9 mouse cellular contexts compared by ENCODE assay signal in the genomic region with DNA sequence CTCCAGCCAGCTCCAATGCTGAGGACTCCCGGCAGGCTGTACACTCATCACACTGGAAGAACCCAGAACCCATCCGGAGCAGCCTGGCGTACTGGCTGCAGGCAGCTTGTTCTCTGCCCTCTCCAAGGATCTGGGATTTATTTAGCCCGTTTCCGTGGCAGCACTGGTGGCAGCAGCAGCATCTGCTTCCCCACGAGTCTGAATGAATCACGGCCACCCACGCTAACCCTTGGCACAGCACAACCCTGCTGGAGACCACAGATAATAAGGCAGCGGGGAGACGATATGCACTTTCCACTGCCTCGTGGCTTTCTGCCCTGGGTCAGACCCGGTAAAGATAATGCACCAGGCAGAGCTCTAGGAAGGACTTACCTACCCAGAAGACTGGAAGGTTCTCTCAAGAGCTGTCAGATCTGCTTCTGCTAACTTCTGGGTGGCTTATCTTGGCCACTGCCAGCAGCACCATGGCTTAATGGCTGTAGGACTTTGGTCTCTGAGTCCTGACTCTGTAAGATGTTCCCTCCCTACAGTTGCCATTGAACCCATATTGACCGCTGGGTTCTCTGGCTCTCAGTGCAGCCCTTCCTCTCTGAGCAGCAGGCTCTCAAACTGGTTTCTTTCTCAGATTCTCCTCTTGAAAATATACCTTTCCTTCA.
DNase-seq lines count a peak whose midpoint lies in the region; ATAC-seq and TF ChIP-seq lines count a peak whose summit lies in the region.
"Had no signal": no experiment of that assay in that cellular context is flagged by ENCODE, and none has a peak within 500 bp of the region (broad histone marks: within the 10 kb centered on the region; RNA-seq: fewer than 3 reads in every experiment).

No protein-coding gene starts in this region.

- no peaks in the 10 kb centered on the region for H3K9me3 ChIP-seq in stomach, postnatal 0 days (ENCODE audit: control insufficient read depth, low read length)
- 0 out of 2 replicates have a peak, but pooled peaks cover 3% of the 10 kb centered on the region for H3K9me3 ChIP-seq in kidney, embryonic 15.5 days (replicated peaks)
- H3K9me3 ChIP-seq: lung, embryonic 15.5 days had no signal

- H3K27me3 ChIP-seq in small intestine, adult 2 months (ENCODE audit: control insufficient read depth, insufficient read depth, low read length): no peaks in the 10 kb centered on the region
- no peaks in the 10 kb centered on the region for H3K27me3 ChIP-seq in stomach, postnatal 0 days (ENCODE audit: control insufficient read depth, insufficient read depth, low read length)
- H3K27me3 ChIP-seq in kidney, embryonic 15.5 days: no peaks in the 10 kb centered on the region
- H3K27me3 ChIP-seq: lung, embryonic 15.5 days had no signal

- no peak for TF ChIP-seq POLR2A in small intestine, adult 2 months (IDR thresholded peaks at IDR 0.05; ENCODE audit: low read depth, low read length)

- no peak overlapping the region for H3K4me2 ChIP-seq in stomach, postnatal 0 days (replicated peaks; ENCODE audit: low read depth)
- H3K4me2 ChIP-seq in kidney, embryonic 15.5 days: no peak overlapping the region
- H3K4me2 ChIP-seq: lung, embryonic 15.5 days had no signal

- no peak for TF ChIP-seq EP300 in stomach, postnatal 0 days (optimal IDR thresholded peaks at IDR 0.05)

- no peaks in the 10 kb centered on the region for H3K36me3 ChIP-seq in small intestine, adult 2 months (ENCODE audit: control insufficient read depth, insufficient read depth, low read length)
- no peaks in the 10 kb centered on the region for H3K36me3 ChIP-seq in stomach, postnatal 0 days (ENCODE audit: control insufficient read depth, insufficient read depth, low read length)
- H3K36me3 ChIP-seq in kidney, embryonic 15.5 days: no peaks in the 10 kb centered on the region
- H3K36me3 ChIP-seq: lung, embryonic 15.5 days had no signal

- no peak for TF ChIP-seq CTCF in small intestine, adult 2 months (IDR thresholded peaks at IDR 0.05; ENCODE audit: extremely low read depth, insufficient read length, insufficient replicate concordance, low read depth, low read length)
- no peak for TF ChIP-seq CTCF in stomach, postnatal 0 days (IDR thresholded peaks at IDR 0.05; ENCODE audit: low read depth)

- peak overlapping the region; percentile 42; the same call in 1 of the 2 replicates for H3K27ac ChIP-seq in small intestine, adult 2 months (ENCODE audit: insufficient read depth, low read depth, low read length)
- no peak overlapping the region for H3K27ac ChIP-seq in stomach, postnatal 0 days (replicated peaks)
- no peak overlapping the region for H3K27ac ChIP-seq in kidney, embryonic 15.5 days
- H3K27ac ChIP-seq: lung, embryonic 15.5 days had no signal

- 28% methylated on average over 13 of the region's 13 CpGs for WGBS in small intestine, adult 2 months
- WGBS in stomach, postnatal 0 days: 57% methylated on average over 13 of the region's 13 CpGs
- WGBS in kidney, embryonic 15.5 days: 68% methylated on average over 13 of the region's 13 CpGs

- H3K4me3 ChIP-seq in small intestine, adult 2 months (ENCODE audit: low read depth, low read length): peak overlapping the region; percentile 22; the same call in 1 of the 2 replicates
- H3K4me3 ChIP-seq in stomach, postnatal 0 days (ENCODE audit: low read depth, low read length): no peak overlapping the region
- H3K4me3 ChIP-seq in kidney, embryonic 15.5 days (replicated peaks): no peak overlapping the region
- H3K4me3 ChIP-seq: lung, embryonic 15.5 days had no signal

- ATAC-seq in frontal cortex, adult (ENCODE audit: low TSS enrichment): peak; percentile 71
- ATAC-seq in stomach, postnatal 0 days (ENCODE audit: low FRiP score, low TSS enrichment): no peak
- no peak for ATAC-seq in kidney, embryonic 15.5 days (replicated peaks; ENCODE audit: low FRiP score)

- DNase-seq in embryo, embryonic 10.5 days (ENCODE audit: low spot score): peak; percentile 24
- DNase-seq in embryo, embryonic 9.5 days (ENCODE audit: extremely low spot score): no peak
- DNase-seq in adipocyte (ENCODE audit: low spot score): peak; percentile 56
- peak; percentile 85 for DNase-seq in left cerebral cortex, adult 11 months (ENCODE audit: low spot score)
- no peak for DNase-seq in stomach, postnatal 0 days (ENCODE audit: low spot score)

- H3K4me1 ChIP-seq in small intestine, adult 2 months (ENCODE audit: control insufficient read depth, insufficient read depth, insufficient read length, low read length): peaks cover 20% of the 10 kb centered on the region
- H3K4me1 ChIP-seq in stomach, postnatal 0 days (replicated peaks; ENCODE audit: control insufficient read depth, insufficient read depth): no peaks in the 10 kb centered on the region
- peaks cover 9% of the 10 kb centered on the region for H3K4me1 ChIP-seq in kidney, embryonic 15.5 days

- no peak overlapping the region for H3K9ac ChIP-seq in stomach, postnatal 0 days (ENCODE audit: low read length)
- no peak overlapping the region for H3K9ac ChIP-seq in kidney, embryonic 15.5 days
- H3K9ac ChIP-seq: lung, embryonic 15.5 days had no signal

Comparison
In these comparisons a context has a peak if more than half of its experiments do, and no peak if none do; other contexts are left out.
1. DNase-seq: peak in embryo, embryonic 10.5 days (single experiment), adipocyte (single experiment) and left cerebral cortex, adult 11 months (single experiment); none in embryo, embryonic 9.5 days (single experiment) and stomach, postnatal 0 days (single experiment).